Mouse (Mus musculus): ENCODE data around the gene Camta2. TPM values are rescaled to one million over a fixed set of nuclear protein-coding genes. Genes with fewer than 3 reads are reported as not detected.

The Camta2 gene
- polyA plus RNA-seq, 1 experiment from 2014 or later, result 12.9 TPM

- Histone ChIP-seq H3K36me3 (peaks cover 43% of the 10 kb centered on the region), H3K9ac (0 out of 2 replicates have a peak overlapping the region, but pooled peaks have one; percentile 18), H3K4me1 (peaks cover 74% of the 10 kb centered on the region), H3K27me3 (no peaks in the 10 kb centered on the region), H3K4me3 (peak overlapping the region; percentile 100), H3K9me3 (no peaks in the 10 kb centered on the region), H3K4me2 (peak overlapping the region; percentile 89), H3K27ac (peak overlapping the region; percentile 99)
- ATAC-seq (ENCODE audit: insufficient number of reproducible peaks, low FRiP score, low TSS enrichment, low read depth), result no peak
- WGBS, result 43% methylated on average over 12 of the region's 12 CpGs
Measured at GRCm38 (mm10) chr11:70652029-70652883, 35.6 kb downstream of the Camta2 start.

- no peak for ATAC-seq (ENCODE audit: insufficient number of reproducible peaks, low FRiP score, low TSS enrichment, low read depth)
- Histone ChIP-seq H3K4me3 (0 out of 2 replicates have a peak overlapping the region, but pooled peaks have one; percentile 1), H3K9me3 (no peaks in the 10 kb centered on the region), H3K27ac (no peak overlapping the region), H3K4me2 (no peak overlapping the region), H3K9ac (no peak overlapping the region), H3K4me1 (peaks cover 67% of the 10 kb centered on the region), H3K27me3 (no peaks in the 10 kb centered on the region), H3K36me3 (peaks cover 43% of the 10 kb centered on the region)
- WGBS, result 56% methylated on average over 2 of the region's 2 CpGs
Measured at GRCm38 (mm10) chr11:70651391-70651790, 36.5 kb downstream of the Camta2 start.

GRCm38 (mm10) chr11:70650322-70651175 lies 37.4 kb downstream of the Camta2 start:
- peak overlapping the region; percentile 67 for H3K27ac ChIP-seq
- no peaks in the 10 kb centered on the region for H3K27me3 ChIP-seq
- H3K9ac ChIP-seq, result no peak overlapping the region
- no peak for ATAC-seq (ENCODE audit: insufficient number of reproducible peaks, low FRiP score, low TSS enrichment, low read depth)
- WGBS, result 70% methylated on average over 12 of the region's 12 CpGs
- peak overlapping the region; percentile 20; the same call in 1 of the 2 replicates for H3K4me2 ChIP-seq
- H3K4me3 ChIP-seq, result no peak overlapping the region
- H3K9me3 ChIP-seq, result no peaks in the 10 kb centered on the region
- H3K36me3 ChIP-seq, result peaks cover 47% of the 10 kb centered on the region
- H3K4me1 ChIP-seq, result peaks cover 67% of the 10 kb centered on the region

- Histone ChIP-seq H3K9ac (no peak overlapping the region), H3K27me3 (no peaks in the 10 kb centered on the region), H3K9me3 (no peaks in the 10 kb centered on the region), H3K27ac (peak overlapping the region; percentile 60; the same call in 1 of the 2 replicates), H3K4me3 (peak overlapping the region; percentile 75), H3K4me2 (no peak overlapping the region), H3K4me1 (peaks cover 65% of the 10 kb centered on the region), H3K36me3 (peaks cover 60% of the 10 kb centered on the region)
- ATAC-seq (ENCODE audit: insufficient number of reproducible peaks, low FRiP score, low TSS enrichment, low read depth), result no peak
- 72% methylated on average over 8 of the region's 8 CpGs for WGBS
Measured at GRCm38 (mm10) chr11:70649185-70649734, 38.6 kb downstream of the Camta2 start.

- WGBS, result 78% methylated on average over 4 of the region's 4 CpGs
- Histone ChIP-seq H3K9me3 (no peaks in the 10 kb centered on the region), H3K36me3 (peaks cover 67% of the 10 kb centered on the region), H3K4me1 (peaks cover 65% of the 10 kb centered on the region), H3K27me3 (no peaks in the 10 kb centered on the region), H3K4me3 (peak overlapping the region; percentile 75), H3K9ac (peak overlapping the region; percentile 85; the same call in 1 of the 2 replicates), H3K27ac (peak overlapping the region; percentile 98; the same call in 1 of the 2 replicates), H3K4me2 (peak overlapping the region; percentile 95)
- no peak for ATAC-seq (ENCODE audit: insufficient number of reproducible peaks, low FRiP score, low TSS enrichment, low read depth)
Measured at GRCm38 (mm10) chr11:70648512-70648911, 39.4 kb downstream of the Camta2 start.

GRCm38 (mm10) chr11:70647716-70648420 lies 40.0 kb downstream of the Camta2 start:
- Histone ChIP-seq H3K4me1 (peaks cover 61% of the 10 kb centered on the region), H3K27ac (peak overlapping the region; percentile 98)

GRCm38 (mm10) chr11:70646691-70647650 lies 40.9 kb downstream of the Camta2 start, which contains the start of the genes Rnf167 and Slc25a11:
Gene Rnf167, plus strand, starts transcription at chr11:70647235.
Gene Slc25a11, minus strand, starts transcription at chr11:70647479.
- Histone ChIP-seq H3K27ac (peak within 1 kb of the TSS; percentile 98), H3K9ac (peak within 1 kb of the TSS; percentile 91), H3K4me1 (peaks cover 52% of the 10 kb centered on the region), H3K4me2 (peak within 1 kb of the TSS; percentile 95), H3K4me3 (peak within 1 kb of the TSS; percentile 75), H3K9me3 (no peaks in the 10 kb centered on the region), H3K36me3 (peaks cover 67% of the 10 kb centered on the region), H3K27me3 (no peaks in the 10 kb centered on the region)
- under 1% methylated on average over 63 of the region's 63 CpGs for WGBS
- ATAC-seq (ENCODE audit: insufficient number of reproducible peaks, low FRiP score, low TSS enrichment, low read depth), result peak; percentile 88

More at GRCm38 (mm10) chr11:70647716-70648420, 40.0 kb downstream of the Camta2 start:
- Histone ChIP-seq H3K4me3 (peak overlapping the region; percentile 75), H3K9me3 (no peaks in the 10 kb centered on the region), H3K36me3 (peaks cover 74% of the 10 kb centered on the region), H3K9ac (peak overlapping the region; percentile 85), H3K27me3 (no peaks in the 10 kb centered on the region), H3K4me2 (peak overlapping the region; percentile 95)
- no peak for ATAC-seq (ENCODE audit: insufficient number of reproducible peaks, low FRiP score, low TSS enrichment, low read depth)
- 3% methylated on average over 28 of the region's 28 CpGs for WGBS

GRCm38 (mm10) chr11:70646259-70646555 lies 41.7 kb downstream of the Camta2 start:
- H3K36me3 ChIP-seq, result peaks cover 61% of the 10 kb centered on the region
- no peak for ATAC-seq (ENCODE audit: insufficient number of reproducible peaks, low FRiP score, low TSS enrichment, low read depth)

GRCm38 (mm10) chr11:70645461-70646258 lies 42.2 kb downstream of the Camta2 start:
- H3K9me3 ChIP-seq, result no peaks in the 10 kb centered on the region
- 85% methylated on average over 12 of the region's 12 CpGs for WGBS
- peaks cover 40% of the 10 kb centered on the region for H3K4me1 ChIP-seq
- no peak overlapping the region for H3K27ac ChIP-seq
- H3K27me3 ChIP-seq, result no peaks in the 10 kb centered on the region
- peaks cover 56% of the 10 kb centered on the region for H3K36me3 ChIP-seq
- no peak for ATAC-seq (ENCODE audit: insufficient number of reproducible peaks, low FRiP score, low TSS enrichment, low read depth)
- H3K4me3 ChIP-seq, result peak overlapping the region; percentile 75
- peak overlapping the region; percentile 91 for H3K9ac ChIP-seq
- H3K4me2 ChIP-seq, result peak overlapping the region; percentile 74

More at GRCm38 (mm10) chr11:70646259-70646555, 41.7 kb downstream of the Camta2 start:
- Histone ChIP-seq H3K27ac (peak overlapping the region; percentile 93), H3K9ac (peak overlapping the region; percentile 91), H3K4me1 (peaks cover 45% of the 10 kb centered on the region), H3K9me3 (no peaks in the 10 kb centered on the region), H3K27me3 (no peaks in the 10 kb centered on the region), H3K4me2 (peak overlapping the region; percentile 74), H3K4me3 (peak overlapping the region; percentile 75)
- 19% methylated on average over 3 of the region's 3 CpGs for WGBS

All from limb, embryonic 15.5 days (tissue).